Mouse (Mus musculus) small intestine, adult 2 months (tissue): ENCODE measurements around the gene Arhgef40. TPM values are rescaled to one million over a fixed set of nuclear protein-coding genes. Genes with fewer than 3 reads are reported as not detected.
A peak's percentile ranks its signal among the peaks of the same experiment; 100 is the strongest.

Source experiments
- H3K27ac ChIP-seq: fragments of 200-500 bp; 2 replicates; pipeline ENCODE4 v1.5.1; 2012; ENCODE audit warnings: low read depth, low read length, control low read depth, inconsistent platforms; ENCODE audit not compliant: insufficient read depth
- H3K27me3 ChIP-seq: fragments of 200-500 bp; 2 replicates; pipeline ENCODE4 v1.6.1; 2012; ENCODE audit warnings: mild to moderate bottlenecking, moderate library complexity, low read length, inconsistent platforms; ENCODE audit not compliant: control insufficient read depth, insufficient read depth
- H3K36me3 ChIP-seq: fragments of 200-500 bp; 2 replicates; pipeline ENCODE4 v1.6.1; 2012; ENCODE audit warnings: mild to moderate bottlenecking, low read length, control low read depth, inconsistent platforms; ENCODE audit not compliant: control insufficient read depth, insufficient read depth
- H3K4me1 ChIP-seq: fragments of 200-500 bp; 2 replicates; pipeline ENCODE4 v1.6.1; 2012; ENCODE audit warnings: low read length, inconsistent platforms, mixed read lengths; ENCODE audit not compliant: control insufficient read depth, insufficient read depth, insufficient read length
- H3K4me3 ChIP-seq: fragments of 200-500 bp; 2 replicates; pipeline ENCODE4 v1.5.1; 2012; ENCODE audit warnings: low read depth, mild to moderate bottlenecking, control low read depth, inconsistent platforms, low read length, moderate library complexity
- CTCF ChIP-seq: fragments of 200-500 bp; IDR thresholded peaks from 2 replicates; pipeline ENCODE4 v1.5.1; 2012; ENCODE audit warnings: low read depth, mild to moderate bottlenecking, control low read depth, inconsistent platforms, low read length, moderate library complexity, mixed read lengths; ENCODE audit not compliant: insufficient replicate concordance, insufficient read length; ENCODE audit errors: extremely low read depth
- POLR2A ChIP-seq: fragments of 200-500 bp; IDR thresholded peaks from 2 replicates; pipeline ENCODE4 v1.6.1; 2012; ENCODE audit warnings: low read depth, mild to moderate bottlenecking, control low read depth, inconsistent platforms, low read length, moderate library complexity
- WGBS: fragments of 180-500 bp; shearing (Covaris S2); methylation state at CpG from one replicate; pipeline ENCODE4 v1.1.7; 2018; 5-methylcytosine and 5-hydroxymethylcytosine counted together
- polyA plus RNA-seq: library from polyadenylated mRNA; depleted of rRNA; stranded (reverse); fragments of >200 nt; gene quantifications from 2 replicates; pipeline ENCODE4 v1.2.3, GENCODE M21; 2012

Gene Arhgef40
- polyA plus RNA-seq, 1 experiment, result 19.1 TPM

DNA sequence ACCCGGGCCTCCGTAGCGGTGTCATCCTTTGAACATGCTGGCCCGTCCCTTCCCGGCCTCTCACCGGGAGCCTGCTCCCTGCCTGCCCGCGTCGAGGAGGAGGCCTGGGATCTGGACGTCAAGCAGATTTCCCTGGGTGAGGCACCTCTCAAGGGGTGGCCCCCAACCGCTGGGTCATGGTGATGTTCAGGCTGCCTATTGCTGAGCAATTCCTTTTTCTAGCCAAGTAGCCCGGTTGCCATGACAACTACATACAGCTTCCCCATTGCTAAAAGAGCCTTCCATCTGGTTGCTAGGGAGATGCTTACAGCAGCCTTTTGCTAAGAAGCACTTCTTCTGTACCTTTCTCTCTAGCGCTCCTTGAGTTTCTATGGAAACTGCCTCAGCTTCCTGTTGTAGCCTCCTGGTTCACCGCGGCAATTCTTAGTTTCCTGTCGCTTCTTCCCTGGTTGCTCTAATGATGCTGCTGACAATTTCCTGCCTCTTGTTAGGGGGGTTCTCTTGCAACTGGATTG is 19.5 kb downstream of the Arhgef40 start:
- TF ChIP-seq POLR2A, result no peak
- Histone ChIP-seq H3K27ac (no peak overlapping the region), H3K4me1 (peaks cover 1% of the 10 kb centered on the region), H3K36me3 (peaks cover 43% of the 10 kb centered on the region), H3K4me3 (no peak overlapping the region), H3K27me3 (no peaks in the 10 kb centered on the region)
- WGBS, result 77% methylated on average over 16 of the region's 16 CpGs

DNA sequence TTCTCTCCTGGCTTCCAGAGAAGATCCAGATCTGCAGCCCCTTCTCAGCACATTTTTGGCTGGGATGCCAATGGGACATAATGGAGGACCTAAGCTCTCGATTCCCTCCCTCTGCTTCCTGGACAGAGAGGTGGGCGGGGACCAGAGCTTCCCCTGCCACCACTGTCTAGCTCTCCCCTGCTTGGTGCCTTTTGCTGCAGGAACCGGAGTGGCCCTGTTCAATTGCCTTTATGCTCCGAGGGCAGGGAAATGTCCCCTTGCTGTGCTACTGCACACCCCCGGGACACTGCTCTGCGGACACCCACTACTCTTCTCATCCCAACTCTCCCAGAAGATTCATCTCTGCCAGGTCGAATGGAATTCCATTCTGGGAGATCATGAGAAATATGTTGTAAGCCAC is 20.6 kb downstream of the Arhgef40 start:
- no peak overlapping the region for H3K27ac ChIP-seq

DNA sequence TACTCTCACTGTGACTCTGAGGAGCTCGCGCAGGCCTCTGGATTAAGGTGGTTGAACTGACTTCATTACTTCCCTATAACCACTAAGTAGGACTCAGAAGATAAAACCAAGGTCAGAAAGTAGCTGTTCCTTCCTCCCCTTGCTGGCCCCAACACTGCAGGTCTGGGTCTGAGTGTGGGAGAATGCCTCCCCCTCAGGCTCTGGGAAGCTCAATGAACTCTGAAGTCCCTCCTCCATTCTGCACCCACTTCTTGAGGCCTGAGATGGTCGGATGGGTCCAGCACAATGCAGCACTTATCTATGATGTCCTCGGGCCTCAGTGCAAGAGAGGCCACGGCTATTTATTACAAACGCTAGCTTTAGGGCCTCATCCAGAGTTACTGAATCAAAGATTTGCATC is 21.1 kb downstream of the Arhgef40 start:
- Histone ChIP-seq H3K27me3 (no peaks in the 10 kb centered on the region), H3K4me1 (peaks cover 3% of the 10 kb centered on the region), H3K36me3 (peaks cover 43% of the 10 kb centered on the region), H3K4me3 (no peak overlapping the region), H3K27ac (no peak overlapping the region)
- WGBS, result 72% methylated on average over 6 of the region's 6 CpGs
- no peak for TF ChIP-seq POLR2A
- TF ChIP-seq CTCF, result no peak

More for the DNA sequence above, 20.6 kb downstream of the Arhgef40 start:
- H3K36me3 ChIP-seq, result peaks cover 43% of the 10 kb centered on the region
- peaks cover 3% of the 10 kb centered on the region for H3K4me1 ChIP-seq
- WGBS, result 74% methylated on average over 7 of the region's 7 CpGs
- no peaks in the 10 kb centered on the region for H3K27me3 ChIP-seq
- H3K4me3 ChIP-seq, result no peak overlapping the region
- TF ChIP-seq CTCF (no peak), POLR2A (no peak)

DNA sequence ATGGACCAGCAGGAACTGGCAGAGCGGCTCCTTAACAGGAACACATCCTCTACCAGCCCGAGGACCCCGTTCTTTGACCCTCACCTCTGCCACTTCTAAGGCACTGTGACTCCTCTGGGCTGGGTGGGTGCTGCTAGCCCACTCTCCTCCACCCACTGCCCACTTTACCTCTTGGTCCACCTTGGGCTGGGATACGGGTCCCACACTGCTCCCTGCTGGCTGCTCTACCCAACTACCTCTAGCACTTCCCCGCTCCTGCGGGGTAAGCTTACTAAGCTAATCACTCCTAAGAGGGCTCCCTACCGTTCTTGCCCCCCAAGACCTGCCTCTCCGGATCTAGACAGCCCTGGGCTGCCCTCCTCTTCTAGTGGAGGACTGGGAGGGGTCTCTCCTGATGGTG is 21.7 kb downstream of the Arhgef40 start:
- H3K27ac ChIP-seq, result no peak overlapping the region
- WGBS, result 83% methylated on average over 8 of the region's 8 CpGs
- TF ChIP-seq CTCF (peak; percentile 8; the same call in 1 of the 2 replicates), POLR2A (no peak)
- no peaks in the 10 kb centered on the region for H3K27me3 ChIP-seq
- H3K4me1 ChIP-seq, result peaks cover 3% of the 10 kb centered on the region
- H3K36me3 ChIP-seq, result peaks cover 43% of the 10 kb centered on the region
- no peak overlapping the region for H3K4me3 ChIP-seq

DNA sequence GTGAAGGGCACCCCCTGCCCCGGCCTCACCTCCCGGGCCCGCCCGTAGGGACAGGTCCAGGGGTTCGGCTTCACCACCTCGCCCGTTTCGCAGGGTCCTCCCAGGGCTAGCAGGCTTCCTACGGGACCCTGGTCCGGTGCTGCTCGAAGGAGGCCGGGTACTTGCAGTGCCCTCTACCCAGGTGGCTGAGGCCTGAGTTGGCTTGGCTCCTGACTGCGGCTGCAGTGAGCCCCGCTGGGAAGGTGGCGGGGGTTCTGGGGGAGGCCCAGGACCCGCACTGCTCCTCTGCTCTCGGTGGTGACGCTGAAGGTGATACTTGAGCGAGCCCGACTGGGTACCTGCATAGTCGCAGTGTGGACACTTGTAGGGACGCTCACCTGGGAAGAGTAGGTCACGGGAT is 22.3 kb downstream of the Arhgef40 start:
- H3K36me3 ChIP-seq, result peaks cover 43% of the 10 kb centered on the region
- TF ChIP-seq CTCF (no peak), POLR2A (no peak)
- H3K27ac ChIP-seq, result no peak overlapping the region
- WGBS, result 95% methylated on average over 23 of the region's 23 CpGs
- H3K27me3 ChIP-seq, result no peaks in the 10 kb centered on the region
- no peak overlapping the region for H3K4me3 ChIP-seq
- H3K4me1 ChIP-seq, result peaks cover 3% of the 10 kb centered on the region

DNA sequence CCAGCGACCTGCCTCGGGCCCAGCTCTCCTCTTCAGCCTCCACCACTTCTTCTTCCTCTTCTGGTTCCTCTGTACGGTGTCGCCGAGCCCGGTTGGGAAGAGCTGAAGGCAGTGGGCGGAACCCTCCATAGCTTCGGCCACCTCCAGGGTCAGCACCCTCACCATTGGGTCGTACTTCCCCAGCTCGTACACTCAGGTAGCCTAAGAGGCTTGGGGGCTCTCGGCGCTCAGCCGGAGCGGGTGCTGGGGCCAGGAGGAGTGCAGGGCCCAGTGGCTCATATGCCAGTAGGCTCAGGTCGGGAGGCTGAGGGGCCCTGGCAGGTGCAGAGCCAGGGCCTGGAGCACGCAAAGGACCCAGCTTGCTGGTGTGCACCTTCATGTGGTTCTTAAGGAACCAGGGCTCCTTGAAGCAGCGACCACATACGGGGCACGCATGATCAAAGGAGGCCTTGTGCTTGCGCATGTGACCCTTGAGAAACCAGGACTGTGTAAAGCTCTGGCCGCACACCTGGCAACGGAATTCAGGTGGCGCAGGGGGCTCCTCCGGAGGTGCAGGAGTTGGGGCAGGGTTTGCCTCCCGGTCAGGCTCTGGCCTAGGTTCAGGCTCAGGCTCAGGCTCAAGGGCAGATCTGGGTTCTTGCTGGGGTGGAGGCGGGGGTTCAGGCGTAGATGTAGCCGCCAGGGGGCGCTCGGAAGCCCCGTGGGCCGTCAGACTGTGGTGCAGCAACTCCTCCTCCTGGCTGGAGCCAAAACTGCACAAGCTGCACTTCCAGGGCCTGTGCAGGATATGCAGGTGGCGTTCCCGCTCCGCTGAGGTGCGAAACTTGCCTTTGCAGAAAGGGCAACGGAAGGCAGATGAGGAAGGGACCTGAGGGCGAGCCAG is 24.0 kb downstream of the Arhgef40 start:
- Histone ChIP-seq H3K4me1 (peaks cover 3% of the 10 kb centered on the region), H3K27me3 (no peaks in the 10 kb centered on the region), H3K27ac (no peak overlapping the region), H3K4me3 (no peak overlapping the region), H3K36me3 (peaks cover 38% of the 10 kb centered on the region)
- TF ChIP-seq POLR2A (no peak), CTCF (peak; percentile 100)
- WGBS, result 56% methylated on average over 38 of the region's 38 CpGs

DNA sequence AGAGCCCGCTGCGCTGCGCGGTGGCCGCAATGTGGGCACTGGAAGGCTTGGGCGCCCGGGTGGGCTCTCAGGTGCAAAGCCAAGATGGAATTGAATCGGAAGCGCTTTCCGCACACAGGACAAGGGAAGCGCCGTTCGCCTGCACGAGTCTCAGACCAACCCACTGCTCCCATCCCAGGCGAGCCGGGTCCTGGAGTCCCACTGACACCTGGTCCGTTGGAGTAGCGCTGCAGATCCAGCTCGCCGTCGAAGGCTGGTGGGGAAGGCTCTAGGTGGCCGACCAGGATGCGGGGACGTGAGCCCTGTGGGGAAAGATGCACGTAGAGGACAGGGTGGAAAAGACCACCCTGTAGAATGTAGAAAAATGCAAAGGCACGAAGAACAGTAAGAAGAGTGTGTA is 24.8 kb downstream of the Arhgef40 start:
- no peak overlapping the region for H3K27ac ChIP-seq
- no peak overlapping the region for H3K4me3 ChIP-seq
- H3K27me3 ChIP-seq, result no peaks in the 10 kb centered on the region
- 86% methylated on average over 26 of the region's 26 CpGs for WGBS
- H3K4me1 ChIP-seq, result peaks cover 3% of the 10 kb centered on the region
- TF ChIP-seq POLR2A (no peak), CTCF (no peak)
- peaks cover 33% of the 10 kb centered on the region for H3K36me3 ChIP-seq
